Comparison of ENCODE assay signal across 18 mouse cellular contexts in the genomic region with DNA sequence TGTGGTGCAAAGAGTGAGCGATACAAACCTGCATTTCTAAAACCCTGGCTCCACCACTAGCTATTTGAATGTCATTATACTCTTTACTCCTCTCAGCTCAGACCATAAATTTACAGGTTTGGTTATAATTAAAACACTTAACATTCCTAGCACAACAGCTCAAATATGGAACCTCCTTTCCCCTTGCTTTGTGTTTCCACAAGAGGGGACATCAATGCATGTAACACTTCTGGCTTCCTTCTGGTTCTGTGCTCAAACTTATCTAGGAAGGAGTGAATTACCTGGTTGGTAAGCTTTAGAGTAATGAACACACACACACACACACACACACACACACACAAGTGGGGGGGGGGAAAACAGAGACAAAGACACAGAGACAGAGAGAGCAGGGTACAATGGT.
"Had no signal": no experiment of that assay in that cellular context is flagged by ENCODE, and none has a peak within 500 bp of the region (broad histone marks: within the 10 kb centered on the region; RNA-seq: fewer than 3 reads in every experiment).

No protein-coding gene starts in this region.

- ATAC-seq: midbrain, embryonic 16.5 days had no signal

- H3K4me2 ChIP-seq: lung, embryonic 14.5 days; midbrain, embryonic 12.5 days; neural tube, embryonic 13.5 days; neural tube, embryonic 15.5 days had no signal

- H3K27me3 ChIP-seq: midbrain, embryonic 12.5 days; neural tube, embryonic 13.5 days; neural tube, embryonic 15.5 days had no signal

- H3K4me1 ChIP-seq: neural tube, embryonic 13.5 days; neural tube, embryonic 15.5 days had no signal

- DNase-seq: lung, embryonic 14.5 days; lung, postnatal 10 days; lung, postnatal 4 days; midbrain, embryonic 14.5 days; retina, postnatal 1 day; right cerebral cortex, adult 18-20 months; right cerebral cortex, postnatal 25 days; right cerebral cortex, postnatal 4 days; spleen, adult 18-20 months; thymus, adult 18-20 months; thymus, postnatal 14 days; thymus, postnatal 36 days had no signal

- H3K4me3 ChIP-seq: midbrain, embryonic 10.5 days; midbrain, embryonic 12.5 days; myocyte; neural tube, embryonic 13.5 days; neural tube, embryonic 15.5 days had no signal

- H3K36me3 ChIP-seq: midbrain, embryonic 10.5 days; midbrain, embryonic 12.5 days; neural tube, embryonic 13.5 days; neural tube, embryonic 15.5 days had no signal

- H3K27ac ChIP-seq: midbrain, embryonic 10.5 days; midbrain, embryonic 12.5 days; neural tube, embryonic 13.5 days; neural tube, embryonic 15.5 days had no signal

- H3K9me3 ChIP-seq: midbrain, embryonic 10.5 days; midbrain, embryonic 12.5 days; neural tube, embryonic 13.5 days; neural tube, embryonic 15.5 days had no signal

- H3K9ac ChIP-seq: lung, embryonic 14.5 days; midbrain, embryonic 12.5 days; neural tube, embryonic 13.5 days; neural tube, embryonic 15.5 days had no signal
